Mouse (Mus musculus) stomach, embryonic 15.5 days (tissue): Measurements from ENCODE around the gene Sox21. TPM values are rescaled to one million over a fixed set of nuclear protein-coding genes. Genes with fewer than 3 reads are reported as not detected.

Experiments
- ATAC-seq: fragments of 200-750 bp; cut with Nextera tagmentation; 2 replicates; pipeline ENCODE4 v1.8.0; 2017; ENCODE audit warnings: low read depth, moderate number of reproducible peaks, moderate TSS enrichment; ENCODE audit not compliant: insufficient read depth, low FRiP score
- H3K27ac ChIP-seq: fragments of 300-500 bp; sonication (generic); 2 replicates; pipeline ENCODE4 v1.5.1; 2015; ENCODE audit warnings: mild to moderate bottlenecking, inconsistent platforms
- H3K27me3 ChIP-seq: fragments of 300-500 bp; sonication (generic); replicated peaks from 2 replicates; pipeline ENCODE4 v1.6.1; 2015; ENCODE audit warnings: inconsistent platforms
- H3K36me3 ChIP-seq: fragments of 300-500 bp; sonication (generic); 2 replicates; pipeline ENCODE4 v1.6.1; 2015; ENCODE audit warnings: inconsistent platforms
- H3K4me1 ChIP-seq: fragments of 300-500 bp; sonication (generic); 2 replicates; pipeline ENCODE4 v1.6.1; 2015; ENCODE audit warnings: inconsistent platforms
- H3K4me2 ChIP-seq: fragments of 300-500 bp; sonication (generic); 2 replicates; pipeline ENCODE4 v1.6.1; 2015; ENCODE audit warnings: mild to moderate bottlenecking, inconsistent platforms
- H3K4me3 ChIP-seq: fragments of 300-500 bp; sonication (generic); replicated peaks from 2 replicates; pipeline ENCODE4 v1.5.1; 2015; ENCODE audit warnings: inconsistent platforms
- H3K9ac ChIP-seq: fragments of 300-500 bp; sonication (generic); 2 replicates; pipeline ENCODE4 v1.6.1; 2015; ENCODE audit warnings: inconsistent platforms
- H3K9me3 ChIP-seq: fragments of 300-500 bp; sonication (generic); 2 replicates; pipeline ENCODE4 v1.6.1; 2016; ENCODE audit warnings: inconsistent platforms
- WGBS: fragments of 180-500 bp; shearing (Covaris S2); methylation state at CpG from one replicate; pipeline ENCODE4 v1.1.7; 2015; 5-methylcytosine and 5-hydroxymethylcytosine counted together
- polyA plus RNA-seq: library from polyadenylated mRNA; unstranded; fragments of >200 nt; fragmentation: Nextera tagmentation; extraction: Ambion mirVana; gene quantifications from 2 replicates; pipeline ENCODE4 v1.2.1, GENCODE M21; 2015

Sox21 gene
- polyA plus RNA-seq, 1 experiment from 2014 or later = 6.2 TPM

GRCm38 (mm10) chr14:118237786-118238185, 956 bp upstream of the Sox21 start:
- no peak overlapping the region for H3K27ac ChIP-seq
- H3K9ac ChIP-seq = no peak overlapping the region
- no peak for ATAC-seq
- no peaks in the 10 kb centered on the region for H3K9me3 ChIP-seq
- H3K4me1 ChIP-seq = peaks cover 25% of the 10 kb centered on the region
- H3K36me3 ChIP-seq = no peaks in the 10 kb centered on the region
- peak overlapping the region; percentile 52 for H3K4me3 ChIP-seq
- peak overlapping the region; percentile 76; the same call in 1 of the 2 replicates for H3K4me2 ChIP-seq
- peaks cover 56% of the 10 kb centered on the region for H3K27me3 ChIP-seq
- WGBS = 10% methylated on average over 6 of the region's 6 CpGs

- H3K36me3 ChIP-seq = no peaks in the 10 kb centered on the region
- H3K4me1 ChIP-seq = peaks cover 25% of the 10 kb centered on the region
- ATAC-seq = peak; percentile 75
- H3K27ac ChIP-seq = peak overlapping the region; percentile 77
- H3K4me2 ChIP-seq = peak overlapping the region; percentile 76
- H3K9me3 ChIP-seq = no peaks in the 10 kb centered on the region
- peak overlapping the region; percentile 22; the same call in 1 of the 2 replicates for H3K9ac ChIP-seq
- peaks cover 64% of the 10 kb centered on the region for H3K27me3 ChIP-seq
- peak overlapping the region; percentile 52 for H3K4me3 ChIP-seq
- under 1% methylated on average over 73 of the region's 73 CpGs for WGBS
Observed at GRCm38 (mm10) chr14:118235973-118236885, 601 bp downstream of the Sox21 start.

DNA sequence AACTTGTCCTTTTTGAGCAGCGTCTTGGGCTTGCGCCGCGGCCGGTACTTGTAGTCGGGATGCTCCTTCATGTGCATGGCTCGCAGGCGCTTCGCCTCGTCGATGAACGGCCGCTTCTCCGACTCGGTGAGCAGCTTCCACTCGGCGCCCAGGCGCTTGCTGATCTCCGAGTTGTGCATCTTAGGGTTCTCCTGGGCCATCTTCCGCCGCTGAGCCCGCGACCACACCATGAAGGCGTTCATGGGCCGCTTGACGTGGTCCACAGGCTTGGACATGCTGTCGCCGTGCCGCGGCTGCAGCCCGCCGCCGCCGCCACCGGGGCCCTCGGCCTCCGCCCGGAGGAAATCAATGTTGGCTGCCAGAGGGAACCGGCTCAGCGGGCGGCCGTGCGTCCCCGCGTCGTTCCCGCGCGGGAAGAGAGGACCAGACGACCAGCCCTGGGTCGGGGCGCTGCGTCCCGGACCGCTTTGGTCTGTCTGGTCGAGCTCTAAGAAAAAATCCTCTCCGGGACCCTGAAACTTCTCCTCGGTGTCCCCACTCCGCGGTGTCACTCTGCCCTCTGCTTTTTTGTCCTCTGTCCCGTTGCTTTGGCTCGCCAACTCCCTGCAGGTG, 1.4 kb downstream of the Sox21 start:
- Histone ChIP-seq H3K4me3 (peak overlapping the region; percentile 52), H3K9ac (peak overlapping the region; percentile 22; the same call in 1 of the 2 replicates), H3K27me3 (peaks cover 64% of the 10 kb centered on the region), H3K9me3 (no peaks in the 10 kb centered on the region), H3K36me3 (no peaks in the 10 kb centered on the region), H3K27ac (peak overlapping the region; percentile 77; the same call in 1 of the 2 replicates), H3K4me2 (peak overlapping the region; percentile 76), H3K4me1 (peaks cover 25% of the 10 kb centered on the region)
- no peak for ATAC-seq
- under 1% methylated on average over 62 of the region's 62 CpGs for WGBS

DNA sequence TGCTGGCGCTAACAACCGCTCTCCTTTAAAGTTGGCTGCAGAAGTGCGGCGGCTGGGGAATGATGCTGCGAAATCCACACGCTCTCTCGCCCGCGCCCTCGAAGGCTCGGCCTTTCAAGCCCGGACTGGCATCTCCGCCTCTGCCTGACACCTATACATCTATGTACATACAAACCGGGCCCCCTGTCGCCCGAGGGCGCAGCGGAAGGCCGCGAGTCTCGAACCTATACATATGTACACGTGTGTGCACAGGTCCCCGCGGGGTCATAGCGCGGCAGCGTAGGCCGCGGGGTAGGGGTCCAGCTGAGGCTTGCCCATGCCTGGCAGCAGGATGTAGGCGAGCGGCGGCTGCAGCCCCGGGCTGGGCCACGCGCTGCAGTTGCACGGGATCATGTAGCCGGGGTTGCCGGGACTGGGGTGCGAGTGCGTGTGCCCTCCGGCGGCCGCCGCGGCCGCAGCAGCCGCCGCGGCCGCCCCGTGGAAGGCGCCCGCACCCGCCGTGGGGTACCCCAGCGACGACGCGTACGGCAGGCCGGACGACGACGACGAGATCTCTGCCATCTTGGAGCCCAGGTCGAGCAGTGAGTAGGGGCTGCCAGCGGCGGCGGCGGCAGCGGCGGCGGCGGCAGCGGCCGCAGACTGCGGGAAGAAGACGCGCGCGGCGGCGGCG, 2.2 kb downstream of the Sox21 start:
- 1% methylated on average over 81 of the region's 84 CpGs for WGBS
- Histone ChIP-seq H3K4me1 (peaks cover 25% of the 10 kb centered on the region), H3K9ac (peak overlapping the region; percentile 16; the same call in 1 of the 2 replicates), H3K9me3 (no peaks in the 10 kb centered on the region), H3K4me3 (peak overlapping the region; percentile 52), H3K36me3 (no peaks in the 10 kb centered on the region), H3K27ac (no peak overlapping the region), H3K27me3 (peaks cover 67% of the 10 kb centered on the region), H3K4me2 (peak overlapping the region; percentile 76)
- ATAC-seq = no peak

GRCm38 (mm10) chr14:118233786-118234540, 2.9 kb downstream of the Sox21 start:
- no peak overlapping the region for H3K27ac ChIP-seq
- H3K4me1 ChIP-seq = peaks cover 25% of the 10 kb centered on the region
- no peak overlapping the region; the same call in 1 of the 2 replicates for H3K9ac ChIP-seq
- peaks cover 66% of the 10 kb centered on the region for H3K27me3 ChIP-seq
- no peaks in the 10 kb centered on the region for H3K36me3 ChIP-seq
- no peaks in the 10 kb centered on the region for H3K9me3 ChIP-seq
- peak overlapping the region; percentile 52 for H3K4me3 ChIP-seq
- no peak for ATAC-seq
- peak overlapping the region; percentile 76 for H3K4me2 ChIP-seq
- 8% methylated on average over 26 of the region's 26 CpGs for WGBS

GRCm38 (mm10) chr14:118232381-118232970, 4.4 kb downstream of the Sox21 start:
- H3K27ac ChIP-seq = 0 out of 2 replicates have a peak overlapping the region, but pooled peaks have one; percentile 11
- H3K4me2 ChIP-seq = peak overlapping the region; percentile 40
- H3K4me3 ChIP-seq = peak overlapping the region; percentile 6; the same call in 1 of the 2 replicates
- H3K9me3 ChIP-seq = no peaks in the 10 kb centered on the region
- peaks cover 25% of the 10 kb centered on the region for H3K4me1 ChIP-seq
- ATAC-seq = no peak
- H3K9ac ChIP-seq = no peak overlapping the region
- H3K27me3 ChIP-seq = peaks cover 75% of the 10 kb centered on the region
- H3K36me3 ChIP-seq = no peaks in the 10 kb centered on the region
- 4% methylated on average over 8 of the region's 8 CpGs for WGBS

DNA sequence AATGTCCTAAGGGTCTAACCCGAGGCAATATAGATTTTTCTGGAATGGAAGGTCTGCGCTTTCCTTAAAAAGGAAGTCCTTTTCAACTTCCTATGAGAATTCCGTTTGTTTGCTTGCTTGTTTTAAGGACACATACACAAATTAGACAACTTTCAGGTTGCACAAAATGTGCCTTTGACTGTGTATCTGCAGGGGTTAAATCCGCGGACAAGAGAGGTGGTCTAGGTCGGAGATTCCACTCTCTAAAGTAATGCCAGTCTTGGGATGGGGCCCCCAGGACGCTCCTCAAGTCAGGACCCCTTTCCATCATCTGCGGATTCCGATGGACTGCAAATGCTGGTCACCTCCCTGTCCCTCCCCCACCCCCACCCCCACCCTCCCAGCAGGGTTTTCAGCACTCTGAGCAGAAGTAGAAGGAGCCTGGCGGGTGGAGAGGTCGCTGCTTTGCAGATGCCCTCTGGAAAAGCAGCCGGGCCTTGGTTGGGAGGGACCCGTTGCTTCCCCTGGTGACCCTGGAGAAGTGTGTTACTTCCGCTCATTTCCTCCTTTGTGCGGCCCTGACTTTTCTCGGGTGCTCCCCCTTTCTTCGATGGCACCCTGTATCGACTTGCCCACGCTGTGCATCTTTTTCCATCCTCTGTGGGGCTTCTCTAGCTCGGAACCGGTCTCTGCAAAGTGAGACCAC, 10.2 kb downstream of the Sox21 start:
- Histone ChIP-seq H3K9me3 (no peaks in the 10 kb centered on the region), H3K4me3 (no peak overlapping the region), H3K36me3 (no peaks in the 10 kb centered on the region), H3K4me1 (peaks cover 2% of the 10 kb centered on the region; the same call in 1 of the 2 replicates), H3K9ac (no peak overlapping the region), H3K27ac (no peak overlapping the region), H3K27me3 (peaks cover 68% of the 10 kb centered on the region), H3K4me2 (peak overlapping the region; percentile 29; the same call in 1 of the 2 replicates)
- no peak for ATAC-seq
- WGBS = 7% methylated on average over 21 of the region's 21 CpGs

- Histone ChIP-seq H3K4me3 (0 out of 2 replicates have a peak overlapping the region, but pooled peaks have one; percentile 8), H3K4me1 (peaks cover 2% of the 10 kb centered on the region; the same call in 1 of the 2 replicates), H3K27ac (no peak overlapping the region), H3K4me2 (peak overlapping the region; percentile 29), H3K27me3 (peaks cover 61% of the 10 kb centered on the region), H3K9ac (no peak overlapping the region), H3K9me3 (no peaks in the 10 kb centered on the region), H3K36me3 (no peaks in the 10 kb centered on the region)
- WGBS = under 1% methylated on average over 21 of the region's 21 CpGs
- ATAC-seq = no peak
Observed at GRCm38 (mm10) chr14:118225911-118226310, 10.9 kb downstream of the Sox21 start.

DNA sequence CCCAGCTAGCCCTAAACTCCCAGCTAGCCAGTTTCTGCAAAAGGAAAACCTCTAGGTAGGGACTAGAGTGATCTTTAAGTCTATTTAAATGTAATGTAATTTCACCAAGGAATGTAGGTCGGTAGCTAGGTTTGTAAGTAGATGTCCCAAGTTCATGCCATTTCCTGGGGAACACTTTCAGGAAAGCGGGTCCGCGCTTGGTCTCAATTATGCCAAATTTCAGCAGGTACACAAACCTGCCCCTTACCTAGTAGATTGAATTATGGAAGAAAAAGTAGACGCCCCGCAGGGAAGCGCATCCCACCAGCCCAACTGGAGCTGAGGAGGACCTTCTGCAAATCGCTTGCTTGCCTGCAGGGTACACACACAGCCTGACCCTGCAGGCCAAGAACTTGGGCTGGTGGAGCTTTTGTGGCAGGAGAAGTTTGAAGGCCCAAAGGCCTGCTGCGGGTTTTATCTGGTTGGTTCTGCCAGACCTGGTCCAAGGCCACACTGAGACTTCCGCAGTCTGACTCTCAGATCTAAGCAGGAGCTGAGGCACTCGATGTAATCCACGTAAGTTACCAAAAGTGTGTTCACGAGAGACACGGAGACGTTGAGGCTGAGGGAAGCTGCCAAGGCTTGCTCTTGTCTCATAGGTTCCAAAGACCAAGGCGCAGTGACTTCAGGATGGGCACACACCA, 11.6 kb downstream of the Sox21 start:
- no peak overlapping the region for H3K27ac ChIP-seq
- no peak overlapping the region for H3K4me2 ChIP-seq
- no peaks in the 10 kb centered on the region for H3K36me3 ChIP-seq
- no peak overlapping the region for H3K4me3 ChIP-seq
- no peak overlapping the region for H3K9ac ChIP-seq
- no peaks in the 10 kb centered on the region for H3K9me3 ChIP-seq
- 27% methylated on average over 16 of the region's 16 CpGs for WGBS
- no peak for ATAC-seq
- peaks cover 58% of the 10 kb centered on the region for H3K27me3 ChIP-seq
- peaks cover 2% of the 10 kb centered on the region; the same call in 1 of the 2 replicates for H3K4me1 ChIP-seq

- no peak for ATAC-seq
- no peak overlapping the region for H3K9ac ChIP-seq
- H3K9me3 ChIP-seq = no peaks in the 10 kb centered on the region
- H3K4me2 ChIP-seq = no peak overlapping the region
- no peak overlapping the region for H3K4me3 ChIP-seq
- no peak overlapping the region for H3K27ac ChIP-seq
- H3K27me3 ChIP-seq = peaks cover 22% of the 10 kb centered on the region
- H3K36me3 ChIP-seq = no peaks in the 10 kb centered on the region
- WGBS = 70% methylated on average over 1 of the region's 1 CpGs
- peaks cover 2% of the 10 kb centered on the region; the same call in 1 of the 2 replicates for H3K4me1 ChIP-seq
Observed at GRCm38 (mm10) chr14:118220885-118221284, 15.9 kb downstream of the Sox21 start.
